Mouse (Mus musculus): ENCODE results near the gene Osbpl9.

- TF ChIP-seq CTCF (IDR thresholded peaks at IDR 0.05; ENCODE audit: low read depth, low read length) (no peak), POLR2A (IDR thresholded peaks at IDR 0.05; ENCODE audit: borderline replicate concordance, low read depth, low read length) (no peak)
These were observed 122.0 kb downstream of the Osbpl9 start for GRCm38 (mm10) chr4:109080118-109080517.

All from bone marrow macrophage, adult 2 months (primary cell).